Comparison of ENCODE assay signal across 22 mouse cellular contexts in the genomic region with DNA sequence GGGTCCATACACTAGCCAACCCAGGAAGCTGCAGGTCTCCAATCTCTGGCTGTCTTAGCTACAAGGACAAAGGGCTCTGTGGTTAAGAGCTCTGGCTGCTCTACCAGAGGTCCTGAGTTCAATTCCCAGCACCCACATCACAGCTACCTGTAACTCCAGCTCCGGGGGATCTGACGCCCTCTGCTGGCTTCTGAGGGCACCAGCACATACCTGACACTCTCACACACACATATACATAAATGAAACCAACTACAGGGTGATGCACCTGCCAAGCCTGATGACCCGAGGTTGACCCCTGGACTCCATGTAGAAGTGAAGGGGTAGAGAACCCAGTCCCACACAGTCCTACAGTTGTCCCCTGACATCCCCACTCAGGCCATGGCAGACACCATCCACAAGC. TPM values are rescaled to one million over a fixed set of nuclear protein-coding genes. Genes with fewer than 3 reads are reported as not detected.
"Had no signal": no experiment of that assay in that cellular context is flagged by ENCODE, and none has a peak within 500 bp of the region (broad histone marks: within the 10 kb centered on the region; RNA-seq: fewer than 3 reads in every experiment).

No protein-coding gene starts in this region.

- DNase-seq: kidney, adult 9 months; kidney, postnatal 14 days; kidney, postnatal 4 days; layer of hippocampus, adult 9-11 months; lung, adult 2 months; lung, postnatal 14 days; lung, postnatal 4 days; midbrain, embryonic 14.5 days; thymus, adult 18-20 months; thymus, postnatal 36 days had no signal

- H3K27ac ChIP-seq: liver, embryonic 15.5 days had no signal

- H3K9ac ChIP-seq: liver, embryonic 15.5 days had no signal

- H3K27me3 ChIP-seq: liver, embryonic 15.5 days had no signal

- H3K4me2 ChIP-seq: liver, embryonic 15.5 days; midbrain, embryonic 11.5 days had no signal

- H3K4me3 ChIP-seq: liver, embryonic 15.5 days had no signal

- H3K9me3 ChIP-seq: liver, embryonic 15.5 days had no signal

RNA-seq across cellular contexts. Expression of gene Gm10401, which starts 18.3 kb away (rescaled TPM):
- total RNA-seq: layer of hippocampus, adult 18-20 months; layer of hippocampus, postnatal 25 days; left cerebral cortex, adult 18-20 months; left cerebral cortex, postnatal 25 days; megakaryocyte progenitor cell, adult 5-6 weeks; megakaryocyte-erythroid progenitor cell, adult 5-6 weeks; midbrain, postnatal 0 days had no signal
- polyA plus RNA-seq: lung, adult 2 months; small intestine, adult 2 months; spleen, adult 2 months; testis, adult 2 months had no signal
